Mouse (Mus musculus): ENCODE results near the gene Palm3.

- TF ChIP-seq POLR2A (IDR thresholded peaks at IDR 0.05; ENCODE audit: borderline replicate concordance, control insufficient read depth, low read depth, low read length) = no peak
- peak; percentile 61 for TF ChIP-seq CTCF (IDR thresholded peaks at IDR 0.05; ENCODE audit: control insufficient read depth, insufficient read depth, low read length)
Measured at GRCm38 (mm10) chr8:84039050-84039449, 17.8 kb downstream of the Palm3 start.

Data from bone marrow, adult 2 months (tissue).